Mouse (Mus musculus): ENCODE measurements at regions not wholly inside any gene's neighbourhood (a gene's known extent, or its start where the extent isn't known, plus 50 kb on each side); places are given as distances from the start of the nearest gene placed in this dataset.
"Not testable (repeated sequence)": the region's sequence is repeated elsewhere in the genome, so short reads cannot be mapped to it uniquely, and the experiment has no call there.

GRCm38 (mm10) chr11:29040817-29041216, 89.7 kb upstream of the Pnpt1 start:
- dilution Hi-C loops (cut with MboI; ENCODE audit: extremely low pct_ligation_motif_present, extremely low pct_unique_long_range_greater_than_20kb, low sequenced_read_pairs) = no loop called here
- in situ Hi-C loops (cut with MboI; ENCODE audit: low pct_ligation_motif_present, low pct_unique_long_range_greater_than_20kb, low sequenced_read_pairs) = no loop called here
- Histone ChIP-seq H3K4me2 (ENCODE audit: insufficient read depth, low read depth, poor library complexity, severe bottlenecking) (no peak overlapping the region), H3K36me3 (replicated peaks in 1 of 2; ENCODE audit: control insufficient read depth in 1 of 2, insufficient read depth in 1 of 2, low read length in 1 of 2) (no peaks in the 10 kb centered on the region), H3K79me2 (replicated peaks; ENCODE audit: control insufficient read depth, extremely low read depth, insufficient read depth, poor library complexity, severe bottlenecking) (no peaks in the 10 kb centered on the region), H3K4me3 (replicated peaks in 1 of 3; ENCODE audit: low read depth in 2 of 3, low read length in 2 of 3, poor library complexity in 1 of 3) (no peak overlapping the region), H3K9me3 (replicated peaks; ENCODE audit: low read length) (no peaks in the 10 kb centered on the region), H3K27ac (ENCODE audit: insufficient read depth, low read depth) (no peak overlapping the region), H3K9ac (ENCODE audit: insufficient read depth, low read depth) (no peak overlapping the region), H3K4me1 (ENCODE audit: control insufficient read depth in 1 of 2, insufficient read depth in 2 of 2) (no peaks in the 10 kb centered on the region), H3K27me3 (replicated peaks) (no peaks in the 10 kb centered on the region)
- DNase-seq (ENCODE audit: extremely low read depth) = no peak
- TF ChIP-seq RAD21 (IDR thresholded peaks at IDR 0.05; ENCODE audit: low read depth, low read length) = peak; percentile 74
- TF ChIP-seq CTCF (conservative IDR thresholded peaks at IDR 0.05 in 1 of 2, IDR thresholded peaks at IDR 0.05 in 1 of 2; ENCODE audit: low read depth in 2 of 2, low read length in 2 of 2) = peak in 1 of 2 experiments; percentile 67; a peak in 3 of 4 replicates
- TF ChIP-seq CHD1 (IDR thresholded peaks at IDR 0.05; ENCODE audit: low read depth, low read length) = no peak
- peak; percentile 30 for TF ChIP-seq SMC3 (IDR thresholded peaks at IDR 0.05; ENCODE audit: low read depth, low read length)
- no peak for TF ChIP-seq IRF4 (IDR thresholded peaks at IDR 0.05; ENCODE audit: low read depth, low read length)

GRCm38 (mm10) chr11:29047985-29048610, 82.4 kb upstream of the Pnpt1 start:
- DNase-seq (ENCODE audit: extremely low read depth); H3K9me3 ChIP-seq (replicated peaks; ENCODE audit: low read length); H3K27ac ChIP-seq (ENCODE audit: insufficient read depth, low read depth); H3K4me1 ChIP-seq (ENCODE audit: control insufficient read depth in 1 of 2, insufficient read depth in 2 of 2); H3K36me3 ChIP-seq (replicated peaks in 1 of 2; ENCODE audit: control insufficient read depth in 1 of 2, insufficient read depth in 1 of 2, low read length in 1 of 2); H3K27me3 ChIP-seq (replicated peaks); H3K4me2 ChIP-seq (ENCODE audit: insufficient read depth, low read depth, poor library complexity, severe bottlenecking); H3K79me2 ChIP-seq (replicated peaks; ENCODE audit: control insufficient read depth, extremely low read depth, insufficient read depth, poor library complexity, severe bottlenecking); H3K9ac ChIP-seq (ENCODE audit: insufficient read depth, low read depth); in situ Hi-C loops (cut with MboI; ENCODE audit: low pct_ligation_motif_present, low pct_unique_long_range_greater_than_20kb, low sequenced_read_pairs); dilution Hi-C loops (cut with MboI; ENCODE audit: extremely low pct_ligation_motif_present, extremely low pct_unique_long_range_greater_than_20kb, low sequenced_read_pairs); H3K4me3 ChIP-seq (replicated peaks in 1 of 3; ENCODE audit: low read depth in 2 of 3, low read length in 2 of 3, poor library complexity in 1 of 3): not testable (repeated sequence)

- Histone ChIP-seq H3K4me3 (replicated peaks in 1 of 3; ENCODE audit: low read depth in 2 of 3, low read length in 2 of 3, poor library complexity in 1 of 3) (no peak overlapping the region), H3K9ac (ENCODE audit: insufficient read depth, low read depth) (no peak overlapping the region), H3K27ac (ENCODE audit: insufficient read depth, low read depth) (no peak overlapping the region), H3K36me3 (replicated peaks in 1 of 2; ENCODE audit: control insufficient read depth in 1 of 2, insufficient read depth in 1 of 2, low read length in 1 of 2) (no peaks in the 10 kb centered on the region), H3K4me2 (ENCODE audit: insufficient read depth, low read depth, poor library complexity, severe bottlenecking) (no peak overlapping the region), H3K9me3 (replicated peaks; ENCODE audit: low read length) (no peaks in the 10 kb centered on the region), H3K27me3 (replicated peaks) (no peaks in the 10 kb centered on the region), H3K4me1 (ENCODE audit: control insufficient read depth in 1 of 2, insufficient read depth in 2 of 2) (no peaks in the 10 kb centered on the region), H3K79me2 (replicated peaks; ENCODE audit: control insufficient read depth, extremely low read depth, insufficient read depth, poor library complexity, severe bottlenecking) (no peaks in the 10 kb centered on the region)
- DNase-seq (ENCODE audit: extremely low read depth) = no peak
- dilution Hi-C loops (cut with MboI; ENCODE audit: extremely low pct_ligation_motif_present, extremely low pct_unique_long_range_greater_than_20kb, low sequenced_read_pairs) (no loop called here), in situ Hi-C loops (cut with MboI; ENCODE audit: low pct_ligation_motif_present, low pct_unique_long_range_greater_than_20kb, low sequenced_read_pairs) (no loop called here)
- TF ChIP-seq MAFK (IDR thresholded peaks at IDR 0.05; ENCODE audit: insufficient replicate concordance, low read length) (no peak), POLR2AphosphoS2 (IDR thresholded peaks at IDR 0.05; ENCODE audit: low read depth, low read length) (no peak), GABPA (IDR thresholded peaks at IDR 0.05; ENCODE audit: insufficient replicate concordance, low read depth, low read length) (no peak), TBP (conservative IDR thresholded peaks at IDR 0.05; ENCODE audit: low read depth, low read length) (no peak), NRF1 (IDR thresholded peaks at IDR 0.05; ENCODE audit: low read depth, low read length) (no peak), RCOR1 (conservative IDR thresholded peaks at IDR 0.05; ENCODE audit: low read depth, low read length) (no peak), POLR2A (IDR thresholded peaks at IDR 0.05; ENCODE audit: low read depth, low read length) (no peak), KAT2A (IDR thresholded peaks at IDR 0.05; ENCODE audit: insufficient replicate concordance, low read length) (no peak), ETS1 (conservative IDR thresholded peaks at IDR 0.05; ENCODE audit: low read depth, low read length) (no peak), EP300 (IDR thresholded peaks at IDR 0.05; ENCODE audit: low read length) (no peak), BHLHE40 (IDR thresholded peaks at IDR 0.05; ENCODE audit: low read depth, low read length) (no peak), JUND (conservative IDR thresholded peaks at IDR 0.05; ENCODE audit: low read depth, low read length) (no peak), USF1 (IDR thresholded peaks at IDR 0.05; ENCODE audit: low read depth, low read length) (no peak), E2F4 (IDR thresholded peaks at IDR 0.05; ENCODE audit: insufficient replicate concordance, low read depth, low read length) (no peak)
Observed at GRCm38 (mm10) chr11:29052625-29053024, 77.9 kb upstream of the Pnpt1 start.

GRCm38 (mm10) chr11:29069586-29069985, 61.0 kb upstream of the Pnpt1 start:
- H3K4me2 ChIP-seq (ENCODE audit: insufficient read depth, low read depth, poor library complexity, severe bottlenecking); H3K27me3 ChIP-seq (replicated peaks); H3K9me3 ChIP-seq (replicated peaks; ENCODE audit: low read length); H3K79me2 ChIP-seq (replicated peaks; ENCODE audit: control insufficient read depth, extremely low read depth, insufficient read depth, poor library complexity, severe bottlenecking); H3K4me1 ChIP-seq (ENCODE audit: control insufficient read depth in 1 of 2, insufficient read depth in 2 of 2); dilution Hi-C loops (cut with MboI; ENCODE audit: extremely low pct_ligation_motif_present, extremely low pct_unique_long_range_greater_than_20kb, low sequenced_read_pairs); H3K27ac ChIP-seq (ENCODE audit: insufficient read depth, low read depth); in situ Hi-C loops (cut with MboI; ENCODE audit: low pct_ligation_motif_present, low pct_unique_long_range_greater_than_20kb, low sequenced_read_pairs); H3K9ac ChIP-seq (ENCODE audit: insufficient read depth, low read depth); H3K36me3 ChIP-seq (replicated peaks in 1 of 2; ENCODE audit: control insufficient read depth in 1 of 2, insufficient read depth in 1 of 2, low read length in 1 of 2); H3K4me3 ChIP-seq (replicated peaks in 1 of 3; ENCODE audit: low read depth in 2 of 3, low read length in 2 of 3, poor library complexity in 1 of 3); DNase-seq (ENCODE audit: extremely low read depth): not testable (repeated sequence)
